Mouse (Mus musculus): Measurements from ENCODE around the gene Chid1. TPM values are rescaled to one million over a fixed set of nuclear protein-coding genes. Genes with fewer than 3 reads are reported as not detected.

Chid1 gene
- total and polyA plus RNA-seq, 3 experiments: 14.4 to 25.1 (median 19.4) TPM

GRCm38 (mm10) chr7:141475011-141475804 is 64.4 kb downstream of the Chid1 start, which contains the start of the genes Polr2l and Tspan4:
Polr2l (minus strand) TSS chr7:141475132.
Tspan4 (plus strand) TSS chr7:141475240.
- Histone ChIP-seq H3K36me3 (replicated peaks) (peaks cover 54% of the 10 kb centered on the region), H3K9me3 (replicated peaks) (no peaks in the 10 kb centered on the region), H3K4me3 (ENCODE audit: low read depth, low read length) (peak within 1 kb of the TSS; percentile 84), H3K27me3 (ENCODE audit: insufficient read depth, low read length) (no peaks in the 10 kb centered on the region), H3K4me1 (ENCODE audit: insufficient read depth, low read depth, low read length) (peaks cover 68% of the 10 kb centered on the region)
- DNase-seq (ENCODE audit: low spot score) (peak; percentile 73), ATAC-seq (ENCODE audit: extremely low read depth, insufficient number of reproducible peaks, low FRiP score, poor library complexity, severe bottlenecking) (peak; percentile 48)
- no peak for TF ChIP-seq POLR2AphosphoS5 (IDR thresholded peaks at IDR 0.05; ENCODE audit: insufficient replicate concordance, low read depth, low read length)

GRCm38 (mm10) chr7:141474160-141474559 is 65.5 kb downstream of the Chid1 start:
- no peak for DNase-seq (ENCODE audit: low spot score)
- TF ChIP-seq GATA1 (IDR thresholded peaks at IDR 0.05; ENCODE audit: borderline replicate concordance, low read length) (no peak), CTCF (IDR thresholded peaks at IDR 0.05; ENCODE audit: low read depth, low read length) (no peak), TAL1 (conservative IDR thresholded peaks at IDR 0.05; ENCODE audit: low read depth, low read length) (no peak)
- H3K4me3 ChIP-seq (ENCODE audit: low read depth, low read length): peak overlapping the region; percentile 84
- peaks cover 58% of the 10 kb centered on the region for H3K36me3 ChIP-seq (replicated peaks)
- H3K4me1 ChIP-seq (ENCODE audit: insufficient read depth, low read depth, low read length): peaks cover 78% of the 10 kb centered on the region
- H3K27me3 ChIP-seq (ENCODE audit: insufficient read depth, low read length): no peaks in the 10 kb centered on the region
- ATAC-seq (ENCODE audit: extremely low read depth, insufficient number of reproducible peaks, low FRiP score, poor library complexity, severe bottlenecking): no peak
- H3K9me3 ChIP-seq (replicated peaks): no peaks in the 10 kb centered on the region

GRCm38 (mm10) chr7:141472763-141473162 is 66.9 kb downstream of the Chid1 start:
- no peak for ATAC-seq (ENCODE audit: extremely low read depth, insufficient number of reproducible peaks, low FRiP score, poor library complexity, severe bottlenecking)
- H3K9me3 ChIP-seq (replicated peaks): no peaks in the 10 kb centered on the region
- H3K27me3 ChIP-seq (ENCODE audit: insufficient read depth, low read length): no peaks in the 10 kb centered on the region
- DNase-seq (ENCODE audit: low spot score): no peak
- peaks cover 84% of the 10 kb centered on the region for H3K4me1 ChIP-seq (ENCODE audit: insufficient read depth, low read depth, low read length)
- TF ChIP-seq POLR2AphosphoS5 (IDR thresholded peaks at IDR 0.05; ENCODE audit: insufficient replicate concordance, low read depth, low read length) (no peak), TAL1 (conservative IDR thresholded peaks at IDR 0.05; ENCODE audit: low read depth, low read length) (no peak), GATA1 (IDR thresholded peaks at IDR 0.05; ENCODE audit: borderline replicate concordance, low read length) (no peak), CTCF (IDR thresholded peaks at IDR 0.05; ENCODE audit: low read depth, low read length) (no peak), GATA2 (IDR thresholded peaks at IDR 0.05; ENCODE audit: borderline replicate concordance, low read depth, low read length) (no peak)
- H3K4me3 ChIP-seq (ENCODE audit: low read depth, low read length): no peak overlapping the region
- peaks cover 55% of the 10 kb centered on the region for H3K36me3 ChIP-seq (replicated peaks)

- no peak overlapping the region for H3K4me3 ChIP-seq (ENCODE audit: low read depth, low read length)
- H3K36me3 ChIP-seq (replicated peaks): peaks cover 50% of the 10 kb centered on the region
- TF ChIP-seq TAL1 (conservative IDR thresholded peaks at IDR 0.05; ENCODE audit: low read depth, low read length) (no peak), GATA2 (IDR thresholded peaks at IDR 0.05; ENCODE audit: borderline replicate concordance, low read depth, low read length) (no peak), GATA1 (IDR thresholded peaks at IDR 0.05; ENCODE audit: borderline replicate concordance, low read length) (no peak), POLR2AphosphoS5 (IDR thresholded peaks at IDR 0.05; ENCODE audit: insufficient replicate concordance, low read depth, low read length) (no peak), CTCF (IDR thresholded peaks at IDR 0.05; ENCODE audit: low read depth, low read length) (no peak)
- no peaks in the 10 kb centered on the region for H3K9me3 ChIP-seq (replicated peaks)
- H3K27me3 ChIP-seq (ENCODE audit: insufficient read depth, low read length): no peaks in the 10 kb centered on the region
- peaks cover 84% of the 10 kb centered on the region for H3K4me1 ChIP-seq (ENCODE audit: insufficient read depth, low read depth, low read length)
- ATAC-seq (ENCODE audit: extremely low read depth, insufficient number of reproducible peaks, low FRiP score, poor library complexity, severe bottlenecking): no peak
- no peak for DNase-seq (ENCODE audit: low spot score)
Observed at GRCm38 (mm10) chr7:141472226-141472625, 67.4 kb downstream of the Chid1 start.

- H3K4me3 ChIP-seq (ENCODE audit: low read depth, low read length): no peak overlapping the region
- H3K4me1 ChIP-seq (ENCODE audit: insufficient read depth, low read depth, low read length): peaks cover 81% of the 10 kb centered on the region
- peaks cover 49% of the 10 kb centered on the region for H3K36me3 ChIP-seq (replicated peaks)
- H3K9me3 ChIP-seq (replicated peaks): no peaks in the 10 kb centered on the region
- TF ChIP-seq POLR2AphosphoS5 (IDR thresholded peaks at IDR 0.05; ENCODE audit: insufficient replicate concordance, low read depth, low read length) (no peak), GATA2 (IDR thresholded peaks at IDR 0.05; ENCODE audit: borderline replicate concordance, low read depth, low read length) (no peak), TAL1 (conservative IDR thresholded peaks at IDR 0.05; ENCODE audit: low read depth, low read length) (no peak), GATA1 (IDR thresholded peaks at IDR 0.05; ENCODE audit: borderline replicate concordance, low read length) (no peak), CTCF (IDR thresholded peaks at IDR 0.05; ENCODE audit: low read depth, low read length) (no peak)
- no peak for DNase-seq (ENCODE audit: low spot score)
- no peaks in the 10 kb centered on the region for H3K27me3 ChIP-seq (ENCODE audit: insufficient read depth, low read length)
- no peak for ATAC-seq (ENCODE audit: extremely low read depth, insufficient number of reproducible peaks, low FRiP score, poor library complexity, severe bottlenecking)
Observed at GRCm38 (mm10) chr7:141471236-141471635, 68.4 kb downstream of the Chid1 start.

GRCm38 (mm10) chr7:141470637-141470944 is 69.1 kb downstream of the Chid1 start:
- H3K27me3 ChIP-seq (ENCODE audit: insufficient read depth, low read length): peaks cover 3% of the 10 kb centered on the region; the same call in 1 of the 2 replicates
- TF ChIP-seq POLR2AphosphoS5 (IDR thresholded peaks at IDR 0.05; ENCODE audit: insufficient replicate concordance, low read depth, low read length): no peak
- no peak for TF ChIP-seq GATA2 (IDR thresholded peaks at IDR 0.05; ENCODE audit: borderline replicate concordance, low read depth, low read length)
- no peak for TF ChIP-seq TAL1 (conservative IDR thresholded peaks at IDR 0.05; ENCODE audit: low read depth, low read length)
- TF ChIP-seq GATA1 (IDR thresholded peaks at IDR 0.05; ENCODE audit: borderline replicate concordance, low read length): no peak
- TF ChIP-seq CTCF (IDR thresholded peaks at IDR 0.05; ENCODE audit: low read depth, low read length): no peak
- H3K9me3 ChIP-seq (replicated peaks): no peaks in the 10 kb centered on the region
- H3K36me3 ChIP-seq (replicated peaks): peaks cover 49% of the 10 kb centered on the region
- peak overlapping the region; percentile 24; the same call in 1 of the 2 replicates for H3K4me3 ChIP-seq (ENCODE audit: low read depth, low read length)
- no peak for ATAC-seq (ENCODE audit: extremely low read depth, insufficient number of reproducible peaks, low FRiP score, poor library complexity, severe bottlenecking)
- peaks cover 81% of the 10 kb centered on the region for H3K4me1 ChIP-seq (ENCODE audit: insufficient read depth, low read depth, low read length)
- DNase-seq (ENCODE audit: low spot score): no peak

All from G1E (cell line).